Mouse (Mus musculus): ENCODE results near the gene Nubpl. TPM values are rescaled to one million over a fixed set of nuclear protein-coding genes. Genes with fewer than 3 reads are reported as not detected.
"Not testable (repeated sequence)": the region's sequence is repeated elsewhere in the genome, so short reads cannot be mapped to it uniquely, and the experiment has no call there.

The Nubpl gene
- total and polyA plus RNA-seq, 2 experiments from 2014 or later, result 4.1 to 7.6 TPM

GRCm38 (mm10) chr12:52228746-52229145, 131.2 kb downstream of the Nubpl start:
- DNase-seq (ENCODE audit: low spot score), result no peak
- no peaks in the 10 kb centered on the region for H3K4me1 ChIP-seq (ENCODE audit: insufficient read depth, low read length)
- no peak overlapping the region for H3K9ac ChIP-seq (replicated peaks; ENCODE audit: low read length)
- H3K36me3 ChIP-seq (ENCODE audit: insufficient read depth, low read length), result no peaks in the 10 kb centered on the region
- H3K4me2 ChIP-seq (ENCODE audit: low read depth, low read length), result no peak overlapping the region
- 91% methylated on average over 3 of the region's 3 CpGs for WGBS
- no peak for TF ChIP-seq CTCF (IDR thresholded peaks at IDR 0.05; ENCODE audit: low read depth)
- H3K27me3 ChIP-seq (ENCODE audit: insufficient read depth, low read length), result no peaks in the 10 kb centered on the region
- ATAC-seq, result no peak
- H3K4me3 ChIP-seq (ENCODE audit: low read length), result no peak overlapping the region
- H3K9me3 ChIP-seq (ENCODE audit: low read length), result no peaks in the 10 kb centered on the region
- no peak overlapping the region for H3K27ac ChIP-seq

GRCm38 (mm10) chr12:52231929-52232328, 134.4 kb downstream of the Nubpl start:
- ATAC-seq; H3K36me3 ChIP-seq (ENCODE audit: insufficient read depth, low read length); H3K4me3 ChIP-seq (ENCODE audit: low read length); H3K27ac ChIP-seq; H3K4me2 ChIP-seq (ENCODE audit: low read depth, low read length); H3K9ac ChIP-seq (replicated peaks; ENCODE audit: low read length); H3K4me1 ChIP-seq (ENCODE audit: insufficient read depth, low read length); H3K27me3 ChIP-seq (ENCODE audit: insufficient read depth, low read length); DNase-seq (ENCODE audit: low spot score); H3K9me3 ChIP-seq (ENCODE audit: low read length): not testable (repeated sequence)
- WGBS, result 77% methylated on average over 1 of the region's 3 CpGs

- H3K4me1 ChIP-seq (ENCODE audit: insufficient read depth, low read length), result no peaks in the 10 kb centered on the region
- TF ChIP-seq CTCF (IDR thresholded peaks at IDR 0.05; ENCODE audit: low read depth), result no peak
- no peaks in the 10 kb centered on the region for H3K36me3 ChIP-seq (ENCODE audit: insufficient read depth, low read length)
- no peak overlapping the region for H3K4me3 ChIP-seq (ENCODE audit: low read length)
- DNase-seq (ENCODE audit: low spot score) (no peak), ATAC-seq (no peak)
- no peak overlapping the region for H3K4me2 ChIP-seq (ENCODE audit: low read depth, low read length)
- WGBS, result 58% methylated on average over 2 of the region's 2 CpGs
- H3K27me3 ChIP-seq (ENCODE audit: insufficient read depth, low read length), result no peaks in the 10 kb centered on the region
- H3K9me3 ChIP-seq (ENCODE audit: low read length), result no peaks in the 10 kb centered on the region
- no peak overlapping the region for H3K9ac ChIP-seq (replicated peaks; ENCODE audit: low read length)
- H3K27ac ChIP-seq, result no peak overlapping the region
Measured at GRCm38 (mm10) chr12:52242712-52243111, 145.2 kb downstream of the Nubpl start.

GRCm38 (mm10) chr12:52247438-52247837, 149.9 kb downstream of the Nubpl start:
- Histone ChIP-seq H3K9me3 (ENCODE audit: low read length) (no peaks in the 10 kb centered on the region), H3K27ac (no peak overlapping the region), H3K36me3 (ENCODE audit: insufficient read depth, low read length) (no peaks in the 10 kb centered on the region), H3K4me2 (ENCODE audit: low read depth, low read length) (no peak overlapping the region), H3K9ac (replicated peaks; ENCODE audit: low read length) (no peak overlapping the region), H3K4me3 (ENCODE audit: low read length) (no peak overlapping the region), H3K27me3 (ENCODE audit: insufficient read depth, low read length) (no peaks in the 10 kb centered on the region), H3K4me1 (ENCODE audit: insufficient read depth, low read length) (no peaks in the 10 kb centered on the region)
- TF ChIP-seq CTCF (IDR thresholded peaks at IDR 0.05; ENCODE audit: low read depth), result no peak
- no peak for DNase-seq (ENCODE audit: low spot score)
- WGBS, result 92% methylated on average over 9 of the region's 9 CpGs
- no peak for ATAC-seq

GRCm38 (mm10) chr12:52248531-52248930, 151.0 kb downstream of the Nubpl start:
- no peak overlapping the region for H3K27ac ChIP-seq
- no peak overlapping the region for H3K4me2 ChIP-seq (ENCODE audit: low read depth, low read length)
- no peak for DNase-seq (ENCODE audit: low spot score)
- no peaks in the 10 kb centered on the region for H3K36me3 ChIP-seq (ENCODE audit: insufficient read depth, low read length)
- no peak overlapping the region for H3K4me3 ChIP-seq (ENCODE audit: low read length)
- no peak for TF ChIP-seq CTCF (IDR thresholded peaks at IDR 0.05; ENCODE audit: low read depth)
- WGBS, result 87% methylated on average over 2 of the region's 2 CpGs
- H3K4me1 ChIP-seq (ENCODE audit: insufficient read depth, low read length), result no peaks in the 10 kb centered on the region
- no peaks in the 10 kb centered on the region for H3K27me3 ChIP-seq (ENCODE audit: insufficient read depth, low read length)
- H3K9me3 ChIP-seq (ENCODE audit: low read length), result no peaks in the 10 kb centered on the region
- no peak overlapping the region for H3K9ac ChIP-seq (replicated peaks; ENCODE audit: low read length)
- ATAC-seq, result no peak

GRCm38 (mm10) chr12:52254089-52254488, 156.6 kb downstream of the Nubpl start:
- Histone ChIP-seq H3K4me1 (ENCODE audit: insufficient read depth, low read length) (no peaks in the 10 kb centered on the region), H3K9ac (replicated peaks; ENCODE audit: low read length) (no peak overlapping the region), H3K4me2 (ENCODE audit: low read depth, low read length) (no peak overlapping the region), H3K27ac (no peak overlapping the region), H3K36me3 (ENCODE audit: insufficient read depth, low read length) (no peaks in the 10 kb centered on the region), H3K27me3 (ENCODE audit: insufficient read depth, low read length) (no peaks in the 10 kb centered on the region), H3K9me3 (ENCODE audit: low read length) (no peaks in the 10 kb centered on the region), H3K4me3 (ENCODE audit: low read length) (no peak overlapping the region)
- ATAC-seq, result no peak
- no peak for DNase-seq (ENCODE audit: low spot score)
- WGBS, result 89% methylated on average over 5 of the region's 5 CpGs
- no peak for TF ChIP-seq CTCF (IDR thresholded peaks at IDR 0.05; ENCODE audit: low read depth)

- Histone ChIP-seq H3K9ac (replicated peaks; ENCODE audit: low read length) (no peak overlapping the region), H3K27me3 (ENCODE audit: insufficient read depth, low read length) (no peaks in the 10 kb centered on the region), H3K27ac (no peak overlapping the region), H3K4me2 (ENCODE audit: low read depth, low read length) (no peak overlapping the region), H3K4me3 (ENCODE audit: low read length) (no peak overlapping the region), H3K4me1 (ENCODE audit: insufficient read depth, low read length) (no peaks in the 10 kb centered on the region), H3K9me3 (ENCODE audit: low read length) (no peaks in the 10 kb centered on the region), H3K36me3 (ENCODE audit: insufficient read depth, low read length) (no peaks in the 10 kb centered on the region)
- no peak for DNase-seq (ENCODE audit: low spot score)
- 66% methylated on average over 2 of the region's 2 CpGs for WGBS
- no peak for ATAC-seq
- no peak for TF ChIP-seq CTCF (IDR thresholded peaks at IDR 0.05; ENCODE audit: low read depth)
Measured at GRCm38 (mm10) chr12:52268131-52268530, 170.6 kb downstream of the Nubpl start.
